Mouse (Mus musculus) megakaryocyte, embryonic 14.5 days (primary cell): Measurements from ENCODE around the gene Faf2.

Experiments
- FLI1 ChIP-seq: IDR thresholded peaks from 2 replicates; pipeline ENCODE4 v1.6.1; 2012; ENCODE audit warnings: low read length, inconsistent platforms, mixed read lengths
- GATA1 ChIP-seq: IDR thresholded peaks from 3 replicates; pipeline ENCODE4 v1.6.1; 2012; ENCODE audit warnings: mixed read lengths, low read length, inconsistent platforms, borderline replicate concordance

GRCm38 (mm10) chr13:54692711-54693557 lies 71.3 kb downstream of the Faf2 start:
- TF ChIP-seq FLI1 (no peak), GATA1 (no peak)
